Mouse (Mus musculus): ENCODE data around the gene Insl3. TPM values are rescaled to one million over a fixed set of nuclear protein-coding genes. Genes with fewer than 3 reads are reported as not detected.

The Insl3 gene
- polyA plus RNA-seq, 1 experiment from 2014 or later = 0.50 TPM

- Histone ChIP-seq H3K9ac (no peak overlapping the region), H3K36me3 (no peaks in the 10 kb centered on the region), H3K9me3 (no peaks in the 10 kb centered on the region), H3K27me3 (peaks cover 80% of the 10 kb centered on the region), H3K4me3 (no peak overlapping the region), H3K4me2 (replicated peaks) (no peak overlapping the region), H3K27ac (no peak overlapping the region), H3K4me1 (peaks cover 18% of the 10 kb centered on the region)
- WGBS = 61% methylated on average over 4 of the region's 4 CpGs
- ATAC-seq (ENCODE audit: insufficient number of reproducible peaks, insufficient read depth, low FRiP score, low TSS enrichment) = no peak
Observed at GRCm38 (mm10) chr8:71678216-71678615, 10.8 kb upstream of the Insl3 start.

GRCm38 (mm10) chr8:71679116-71679515 lies 9.9 kb upstream of the Insl3 start:
- H3K9ac ChIP-seq = peak overlapping the region; percentile 28; the same call in 1 of the 2 replicates
- H3K27me3 ChIP-seq = peaks cover 89% of the 10 kb centered on the region
- peak overlapping the region; percentile 43 for H3K4me2 ChIP-seq (replicated peaks)
- no peaks in the 10 kb centered on the region for H3K36me3 ChIP-seq
- peaks cover 18% of the 10 kb centered on the region for H3K4me1 ChIP-seq
- WGBS = 10% methylated on average over 16 of the region's 16 CpGs
- peak overlapping the region; percentile 20 for H3K4me3 ChIP-seq
- no peak overlapping the region for H3K27ac ChIP-seq
- ATAC-seq (ENCODE audit: insufficient number of reproducible peaks, insufficient read depth, low FRiP score, low TSS enrichment) = no peak
- H3K9me3 ChIP-seq = no peaks in the 10 kb centered on the region

GRCm38 (mm10) chr8:71679550-71680168 lies 9.4 kb upstream of the Insl3 start:
- H3K9ac ChIP-seq = peak overlapping the region; percentile 28

GRCm38 (mm10) chr8:71680471-71680870 lies 8.5 kb upstream of the Insl3 start:
- Histone ChIP-seq H3K9ac (no peak overlapping the region), H3K9me3 (no peaks in the 10 kb centered on the region), H3K4me3 (no peak overlapping the region), H3K27me3 (peaks cover 98% of the 10 kb centered on the region), H3K36me3 (no peaks in the 10 kb centered on the region), H3K27ac (no peak overlapping the region), H3K4me1 (peaks cover 18% of the 10 kb centered on the region), H3K4me2 (replicated peaks) (no peak overlapping the region)
- 3% methylated on average over 21 of the region's 21 CpGs for WGBS
- no peak for ATAC-seq (ENCODE audit: insufficient number of reproducible peaks, insufficient read depth, low FRiP score, low TSS enrichment)

More at GRCm38 (mm10) chr8:71679550-71680168, 9.4 kb upstream of the Insl3 start:
- Histone ChIP-seq H3K27ac (no peak overlapping the region), H3K27me3 (peaks cover 94% of the 10 kb centered on the region), H3K36me3 (no peaks in the 10 kb centered on the region), H3K4me3 (peak overlapping the region; percentile 20), H3K4me2 (replicated peaks) (peak overlapping the region; percentile 43), H3K4me1 (peaks cover 18% of the 10 kb centered on the region), H3K9me3 (no peaks in the 10 kb centered on the region)
- ATAC-seq (ENCODE audit: insufficient number of reproducible peaks, insufficient read depth, low FRiP score, low TSS enrichment) = 0 out of 2 replicates have a peak, but pooled peaks have one; percentile 22
- WGBS = 2% methylated on average over 46 of the region's 46 CpGs

GRCm38 (mm10) chr8:71681369-71681915 lies 7.6 kb upstream of the Insl3 start:
- H3K9me3 ChIP-seq = no peaks in the 10 kb centered on the region
- H3K4me2 ChIP-seq (replicated peaks) = no peak overlapping the region
- no peak for ATAC-seq (ENCODE audit: insufficient number of reproducible peaks, insufficient read depth, low FRiP score, low TSS enrichment)
- H3K4me3 ChIP-seq = no peak overlapping the region
- no peaks in the 10 kb centered on the region for H3K36me3 ChIP-seq
- H3K4me1 ChIP-seq = peaks cover 27% of the 10 kb centered on the region
- H3K27me3 ChIP-seq = peaks cover 100% of the 10 kb centered on the region
- 3% methylated on average over 18 of the region's 18 CpGs for WGBS
- no peak overlapping the region for H3K27ac ChIP-seq
- no peak overlapping the region for H3K9ac ChIP-seq

- H3K27me3 ChIP-seq = peaks cover 100% of the 10 kb centered on the region
- no peaks in the 10 kb centered on the region for H3K9me3 ChIP-seq
- no peak overlapping the region for H3K9ac ChIP-seq
- H3K36me3 ChIP-seq = no peaks in the 10 kb centered on the region
- H3K27ac ChIP-seq = no peak overlapping the region
- no peak for ATAC-seq (ENCODE audit: insufficient number of reproducible peaks, insufficient read depth, low FRiP score, low TSS enrichment)
- no peak overlapping the region for H3K4me2 ChIP-seq (replicated peaks)
- 66% methylated on average over 12 of the region's 12 CpGs for whole genome bisulfite sequencing
- H3K4me1 ChIP-seq = peaks cover 35% of the 10 kb centered on the region
- no peak overlapping the region for H3K4me3 ChIP-seq
Observed at GRCm38 (mm10) chr8:71682832-71683231, 6.2 kb upstream of the Insl3 start.

GRCm38 (mm10) chr8:71684701-71685100 lies 4.3 kb upstream of the Insl3 start:
- 21% methylated on average over 10 of the region's 10 CpGs for WGBS
- no peak for ATAC-seq (ENCODE audit: insufficient number of reproducible peaks, insufficient read depth, low FRiP score, low TSS enrichment)
- no peak overlapping the region for H3K4me3 ChIP-seq

GRCm38 (mm10) chr8:71685573-71685972 lies 3.4 kb upstream of the Insl3 start:
- Histone ChIP-seq H3K4me3 (peak overlapping the region; percentile 24), H3K27me3 (peaks cover 100% of the 10 kb centered on the region), H3K4me2 (replicated peaks) (peak overlapping the region; percentile 45), H3K4me1 (peaks cover 28% of the 10 kb centered on the region), H3K9ac (no peak overlapping the region), H3K9me3 (no peaks in the 10 kb centered on the region; the same call in 1 of the 2 replicates), H3K27ac (no peak overlapping the region), H3K36me3 (no peaks in the 10 kb centered on the region)
- WGBS = 3% methylated on average over 29 of the region's 29 CpGs
- no peak for ATAC-seq (ENCODE audit: insufficient number of reproducible peaks, insufficient read depth, low FRiP score, low TSS enrichment)

More at GRCm38 (mm10) chr8:71684701-71685100, 4.3 kb upstream of the Insl3 start:
- H3K9ac ChIP-seq = no peak overlapping the region
- H3K27ac ChIP-seq = no peak overlapping the region
- H3K4me1 ChIP-seq = peaks cover 32% of the 10 kb centered on the region
- H3K9me3 ChIP-seq = no peaks in the 10 kb centered on the region; the same call in 1 of the 2 replicates
- peaks cover 100% of the 10 kb centered on the region for H3K27me3 ChIP-seq
- H3K36me3 ChIP-seq = no peaks in the 10 kb centered on the region
- no peak overlapping the region for H3K4me2 ChIP-seq (replicated peaks)

- peaks cover 100% of the 10 kb centered on the region for H3K27me3 ChIP-seq
- peak overlapping the region; percentile 45 for H3K4me2 ChIP-seq (replicated peaks)
- no peak overlapping the region for H3K27ac ChIP-seq
- H3K4me1 ChIP-seq = peaks cover 23% of the 10 kb centered on the region
- H3K36me3 ChIP-seq = no peaks in the 10 kb centered on the region
- whole genome bisulfite sequencing = 2% methylated on average over 23 of the region's 23 CpGs
- no peak overlapping the region for H3K9ac ChIP-seq
- peak overlapping the region; percentile 24 for H3K4me3 ChIP-seq
- ATAC-seq (ENCODE audit: insufficient number of reproducible peaks, insufficient read depth, low FRiP score, low TSS enrichment) = peak; percentile 23; the same call in 1 of the 2 replicates
- H3K9me3 ChIP-seq = no peaks in the 10 kb centered on the region; the same call in 1 of the 2 replicates
Observed at GRCm38 (mm10) chr8:71686143-71686734, 2.8 kb upstream of the Insl3 start.

- 2% methylated on average over 8 of the region's 8 CpGs for WGBS
- no peak overlapping the region for H3K9ac ChIP-seq
Observed at GRCm38 (mm10) chr8:71687616-71688015, 1.4 kb upstream of the Insl3 start.

GRCm38 (mm10) chr8:71692509-71692908 lies 3.5 kb downstream of the Insl3 start:
- 0 out of 2 replicates have a peak overlapping the region, but pooled peaks have one; percentile 9 for H3K4me3 ChIP-seq
- peaks cover 12% of the 10 kb centered on the region; the same call in 1 of the 2 replicates for H3K4me1 ChIP-seq
- H3K27me3 ChIP-seq = peaks cover 92% of the 10 kb centered on the region
- no peak for ATAC-seq (ENCODE audit: insufficient number of reproducible peaks, insufficient read depth, low FRiP score, low TSS enrichment)
- no peak overlapping the region for H3K27ac ChIP-seq
- 0 out of 2 replicates have a peak overlapping the region, but pooled peaks have one; percentile 7 for H3K4me2 ChIP-seq (replicated peaks)
- H3K36me3 ChIP-seq = no peaks in the 10 kb centered on the region
- no peak overlapping the region for H3K9ac ChIP-seq
- 3% methylated on average over 30 of the region's 30 CpGs for WGBS
- no peaks in the 10 kb centered on the region; the same call in 1 of the 2 replicates for H3K9me3 ChIP-seq

More at GRCm38 (mm10) chr8:71687616-71688015, 1.4 kb upstream of the Insl3 start:
- no peak overlapping the region for H3K4me2 ChIP-seq (replicated peaks)
- no peaks in the 10 kb centered on the region for H3K36me3 ChIP-seq
- ATAC-seq (ENCODE audit: insufficient number of reproducible peaks, insufficient read depth, low FRiP score, low TSS enrichment) = no peak
- peaks cover 100% of the 10 kb centered on the region for H3K27me3 ChIP-seq
- H3K9me3 ChIP-seq = no peaks in the 10 kb centered on the region; the same call in 1 of the 2 replicates
- no peak overlapping the region for H3K27ac ChIP-seq
- H3K4me1 ChIP-seq = peaks cover 18% of the 10 kb centered on the region
- H3K4me3 ChIP-seq = no peak overlapping the region
